4 mouse cellular contexts compared by ENCODE assay signal in genomic region chr1:171326588-171326987, GRCm38 (mm10). TPM values are rescaled to one million over a fixed set of nuclear protein-coding genes. Genes with fewer than 3 reads are reported as not detected.
ATAC-seq and TF ChIP-seq lines count a peak whose summit lies in the region.
"Not testable (repeated sequence)": the region's sequence is repeated elsewhere in the genome, so short reads cannot be mapped to it uniquely, and the experiment has no call there.

No protein-coding gene starts in this region.

- not testable (repeated sequence) for H3K4me1 ChIP-seq in ES-Bruce4 (ENCODE audit: control insufficient read depth, insufficient read depth, low read length)
- H3K4me1 ChIP-seq in liver, embryonic 12.5 days = peaks cover 53% of the 10 kb centered on the region

- H3K36me3 ChIP-seq in ES-Bruce4 (ENCODE audit: control insufficient read depth, insufficient read depth, low read length, poor library complexity, severe bottlenecking); myocyte (ENCODE audit: control insufficient read depth, insufficient read depth): not testable (repeated sequence)
- peaks cover 19% of the 10 kb centered on the region; the same call in 1 of the 2 replicates for H3K36me3 ChIP-seq in liver, embryonic 12.5 days

- 0 out of 2 replicates have a peak overlapping the region, but pooled peaks have one; percentile 69 for H3K9ac ChIP-seq in ES-Bruce4 (ENCODE audit: low read depth, poor library complexity, severe bottlenecking)
- peak overlapping the region; percentile 12; the same call in 1 of the 2 replicates for H3K9ac ChIP-seq in liver, embryonic 12.5 days

- H3ac ChIP-seq in myocyte (ENCODE audit: control insufficient read depth, insufficient read length) = not testable (repeated sequence)

- H3K27ac ChIP-seq in ES-Bruce4 (ENCODE audit: insufficient read depth, low read length); liver, embryonic 12.5 days: not testable (repeated sequence)

- not testable (repeated sequence) for TF ChIP-seq POLR2A in ES-Bruce4 (IDR thresholded peaks at IDR 0.05; ENCODE audit: insufficient read depth, low read length); myocyte (IDR thresholded peaks at IDR 0.05; ENCODE audit: insufficient read length, low read depth)

- TF ChIP-seq CTCF in ES-Bruce4 (IDR thresholded peaks at IDR 0.05; ENCODE audit: low read depth, low read length) = not testable (repeated sequence)

- TF ChIP-seq EP300 in ES-Bruce4 (IDR thresholded peaks at IDR 0.05; ENCODE audit: insufficient read depth, low read depth, low read length) = not testable (repeated sequence)

- peak; percentile 21; the same call in 1 of the 2 replicates for ATAC-seq in granulocyte monocyte progenitor cell, adult 5-6 weeks (replicated peaks; ENCODE audit: poor library complexity, severe bottlenecking)
- ATAC-seq in liver, embryonic 12.5 days = not testable (repeated sequence)

- peaks cover 52% of the 10 kb centered on the region for H3K79me2 ChIP-seq in myocyte (ENCODE audit: control insufficient read depth, insufficient read depth)

- not testable (repeated sequence) for H3K9me3 ChIP-seq in ES-Bruce4 (replicated peaks; ENCODE audit: control insufficient read depth, insufficient read depth, low read length, poor library complexity, severe bottlenecking); liver, embryonic 12.5 days (replicated peaks)

- not testable (repeated sequence) for H3K4me3 ChIP-seq in ES-Bruce4 (ENCODE audit: low read depth, low read length); liver, embryonic 12.5 days; myocyte

- WGBS in liver, embryonic 12.5 days (ENCODE audit: insufficient replicate concordance) = 48% methylated on average over 4 of the region's 4 CpGs

- H3K4me2 ChIP-seq in liver, embryonic 12.5 days = peak overlapping the region; percentile 90
- peak overlapping the region; percentile 18 for H3K4me2 ChIP-seq in myocyte (ENCODE audit: low read depth)

- not testable (repeated sequence) for H3K27me3 ChIP-seq in ES-Bruce4 (ENCODE audit: control insufficient read depth, insufficient read depth, low read length, poor library complexity, severe bottlenecking); liver, embryonic 12.5 days (replicated peaks); myocyte (ENCODE audit: control insufficient read depth, insufficient read depth, insufficient read length)

RNA-seq across cellular contexts. Expression of gene Dedd, which starts 2.4 kb away (rescaled TPM):
- polyA plus RNA-seq in ES-Bruce4 (2011; ENCODE audit: insufficient read depth, insufficient read length, low read depth, missing spikeins) (45.2 and 49.8 TPM in 2 replicates), myocyte (2012; fragmentation: generic; extraction: Trizol) (59.9 TPM)
- total RNA-seq in granulocyte monocyte progenitor cell, adult 5-6 weeks (2014; fragmentation: Nextera tagmentation) = 16.4 and 17.1 TPM in 2 replicates
- 12.9 and 16.8 TPM in 2 replicates for total RNA-seq in granulocyte monocyte progenitor cell, adult 5-6 weeks (2017)
- 24.9 and 26.1 TPM in 2 replicates for polyA plus RNA-seq in liver, embryonic 12.5 days (2016; fragmentation: Nextera tagmentation; extraction: Ambion mirVana)

RNA-seq across cellular contexts. Expression of gene Nit1, which starts 18.9 kb away (rescaled TPM):
- polyA plus RNA-seq in ES-Bruce4 (2011; ENCODE audit: insufficient read depth, insufficient read length, low read depth, missing spikeins) (42.9 and 52.0 TPM in 2 replicates), myocyte (2012; fragmentation: generic; extraction: Trizol) (31.8 TPM)
- 28.1 and 30.3 TPM in 2 replicates for total RNA-seq in granulocyte monocyte progenitor cell, adult 5-6 weeks (2014; fragmentation: Nextera tagmentation)
- total RNA-seq in granulocyte monocyte progenitor cell, adult 5-6 weeks (2017) = 24.6 and 33.8 TPM in 2 replicates
- 22.8 and 25.3 TPM in 2 replicates for polyA plus RNA-seq in liver, embryonic 12.5 days (2016; fragmentation: Nextera tagmentation; extraction: Ambion mirVana)

RNA-seq across cellular contexts. Expression of gene Pfdn2, which starts 18.9 kb away (rescaled TPM):
- polyA plus RNA-seq in ES-Bruce4 (2011; ENCODE audit: insufficient read depth, insufficient read length, low read depth, missing spikeins) (177 and 182 TPM in 2 replicates), myocyte (2012; fragmentation: generic; extraction: Trizol) (111 TPM)
- total RNA-seq in granulocyte monocyte progenitor cell, adult 5-6 weeks (2014; fragmentation: Nextera tagmentation) = 35.6 and 62.6 TPM in 2 replicates
- 15.2 and 28.0 TPM in 2 replicates for total RNA-seq in granulocyte monocyte progenitor cell, adult 5-6 weeks (2017)
- 74.3 and 76.1 TPM in 2 replicates for polyA plus RNA-seq in liver, embryonic 12.5 days (2016; fragmentation: Nextera tagmentation; extraction: Ambion mirVana)

RNA-seq across cellular contexts. Expression of gene Ufc1, which starts 31.8 kb away (rescaled TPM):
- 59.8 and 66.0 TPM in 2 replicates for polyA plus RNA-seq in ES-Bruce4 (2011; ENCODE audit: insufficient read depth, insufficient read length, low read depth, missing spikeins)
- 142 and 143 TPM in 2 replicates for total RNA-seq in granulocyte monocyte progenitor cell, adult 5-6 weeks (2014; fragmentation: Nextera tagmentation)
- total RNA-seq in granulocyte monocyte progenitor cell, adult 5-6 weeks (2017) = 108 and 113 TPM in 2 replicates
- 55.9 and 58.3 TPM in 2 replicates for polyA plus RNA-seq in liver, embryonic 12.5 days (2016; fragmentation: Nextera tagmentation; extraction: Ambion mirVana)
- polyA plus RNA-seq in myocyte (2012; fragmentation: generic; extraction: Trizol) = 116 TPM

RNA-seq across cellular contexts. Expression of gene Klhdc9, which starts 34.0 kb away (rescaled TPM):
- polyA plus RNA-seq in ES-Bruce4 (2011; ENCODE audit: insufficient read depth, insufficient read length, low read depth, missing spikeins) (0.52 and 0.73 TPM in 2 replicates), myocyte (2012; fragmentation: generic; extraction: Trizol) (not detected)
- total RNA-seq in granulocyte monocyte progenitor cell, adult 5-6 weeks (2014; fragmentation: Nextera tagmentation) = not detected in 2 replicates
- 0.52 and 0.77 TPM in 2 replicates for total RNA-seq in granulocyte monocyte progenitor cell, adult 5-6 weeks (2017)
- polyA plus RNA-seq in liver, embryonic 12.5 days (2016; fragmentation: Nextera tagmentation; extraction: Ambion mirVana) = 0.35 and 0.46 TPM in 2 replicates
